Mouse (Mus musculus) lung, postnatal 0 days (tissue): ENCODE measurements around the gene Edrf1. TPM values are rescaled to one million over a fixed set of nuclear protein-coding genes. Genes with fewer than 3 reads are reported as not detected.

Source experiments
- ATAC-seq: fragments of 200-750 bp; cut with Nextera tagmentation; 2 replicates; pipeline ENCODE4 v1.8.0; 2017; ENCODE audit warnings: moderate library complexity
- DNase-seq: peaks from one replicate; pipeline ENCODE4 v3.0.0-alpha.2; 2016; ENCODE audit warnings: low spot score
- H3K27ac ChIP-seq: fragments of 300-500 bp; sonication (generic); 2 replicates; pipeline ENCODE4 v1.5.1; 2014; ENCODE audit warnings: antibody characterized with exemption, mild to moderate bottlenecking, low read length, mixed read lengths
- H3K27me3 ChIP-seq: fragments of 300-500 bp; sonication (generic); replicated peaks from 2 replicates; pipeline ENCODE4 v1.6.1; 2014; ENCODE audit warnings: low read length, mixed read lengths; ENCODE audit not compliant: insufficient read depth
- H3K36me3 ChIP-seq: fragments of 300-500 bp; sonication (generic); 2 replicates; pipeline ENCODE4 v1.6.1; 2014; ENCODE audit warnings: low read length, mixed read lengths; ENCODE audit not compliant: insufficient read depth
- H3K4me1 ChIP-seq: fragments of 300-500 bp; sonication (generic); 2 replicates; pipeline ENCODE4 v1.6.1; 2014; ENCODE audit warnings: antibody characterized with exemption, low read depth, low read length, mixed read lengths; ENCODE audit not compliant: insufficient read depth
- H3K4me2 ChIP-seq: fragments of 300-500 bp; sonication (generic); replicated peaks from 2 replicates; pipeline ENCODE4 v1.6.1; 2014; ENCODE audit warnings: low read depth, mild to moderate bottlenecking, low read length, moderate library complexity, mixed read lengths
- H3K4me3 ChIP-seq: fragments of 300-500 bp; sonication (generic); 2 replicates; pipeline ENCODE4 v1.5.1; 2014; ENCODE audit warnings: low read depth, low read length
- H3K9ac ChIP-seq: fragments of 300-500 bp; sonication (generic); replicated peaks from 2 replicates; pipeline ENCODE4 v1.6.1; 2014; ENCODE audit warnings: low read depth, mild to moderate bottlenecking
- H3K9me3 ChIP-seq: fragments of 300-500 bp; sonication (generic); 2 replicates; pipeline ENCODE4 v1.6.1; 2016; ENCODE audit warnings: low read length, mixed read lengths
- CTCF ChIP-seq: IDR thresholded peaks from 2 replicates; pipeline ENCODE4 v1.5.1; 2016; ENCODE audit warnings: antibody characterized with exemption, mild to moderate bottlenecking
- EP300 ChIP-seq: IDR thresholded peaks from 2 replicates; pipeline ENCODE4 v1.6.1; 2016; ENCODE audit warnings: antibody characterized with exemption, mild to moderate bottlenecking, control low read depth
- WGBS: fragments of 180-500 bp; shearing (Covaris S2); extraction: QIAGEN DNeasy Blood & Tissue Kit; methylation state at CpG from one replicate; pipeline ENCODE4 v1.1.7; 2014; 5-methylcytosine and 5-hydroxymethylcytosine counted together
- polyA plus RNA-seq: library from polyadenylated mRNA; unstranded; fragments of >200 nt; fragmentation: Nextera tagmentation; extraction: Ambion mirVana; gene quantifications from 2 replicates; pipeline ENCODE4 v1.2.1, GENCODE M21; 2015

The Edrf1 gene
- polyA plus RNA-seq, 1 experiment from 2014 or later = 10.0 TPM

DNA sequence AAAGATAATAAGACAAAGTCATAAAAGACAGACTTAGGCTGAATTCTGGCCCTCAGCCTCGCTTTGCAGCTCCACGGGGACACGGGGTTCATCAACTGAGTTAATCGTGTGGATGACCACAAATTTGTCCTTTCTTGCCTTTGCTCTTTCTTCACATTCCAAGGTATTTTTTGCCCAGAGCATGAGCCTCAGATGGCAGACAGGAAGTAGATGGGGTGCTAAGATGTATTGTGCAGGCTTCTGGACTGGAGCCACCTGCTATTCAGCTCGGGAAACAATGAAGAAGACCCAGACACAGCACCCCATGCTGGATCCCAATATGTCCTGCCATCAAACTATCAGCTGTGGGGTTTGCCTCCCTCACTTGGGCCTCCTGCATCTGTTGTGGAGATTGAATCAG is 30.0 kb upstream of the Edrf1 start:
- no peak overlapping the region for H3K27ac ChIP-seq

GRCm38 (mm10) chr7:133607883-133608575 is 29.3 kb upstream of the Edrf1 start:
- H3K9ac ChIP-seq = no peak overlapping the region
- H3K4me2 ChIP-seq = no peak overlapping the region
- TF ChIP-seq EP300 (no peak), CTCF (no peak)
- no peak overlapping the region for H3K27ac ChIP-seq
- ATAC-seq = no peak
- DNase-seq = no peak
- no peak overlapping the region for H3K4me3 ChIP-seq
- H3K36me3 ChIP-seq = no peaks in the 10 kb centered on the region
- H3K27me3 ChIP-seq = no peaks in the 10 kb centered on the region
- whole genome bisulfite sequencing = 82% methylated on average over 13 of the region's 13 CpGs
- H3K4me1 ChIP-seq = no peaks in the 10 kb centered on the region
- no peaks in the 10 kb centered on the region for H3K9me3 ChIP-seq

More for the DNA sequence above, 30.0 kb upstream of the Edrf1 start:
- DNase-seq (no peak), ATAC-seq (no peak)
- 63% methylated on average over 5 of the region's 5 CpGs for WGBS
- H3K9me3 ChIP-seq = no peaks in the 10 kb centered on the region
- H3K27me3 ChIP-seq = no peaks in the 10 kb centered on the region
- no peak overlapping the region for H3K9ac ChIP-seq
- H3K4me1 ChIP-seq = no peaks in the 10 kb centered on the region
- no peak overlapping the region for H3K4me3 ChIP-seq
- no peak overlapping the region for H3K4me2 ChIP-seq
- TF ChIP-seq EP300 (no peak), CTCF (no peak)
- H3K36me3 ChIP-seq = no peaks in the 10 kb centered on the region

DNA sequence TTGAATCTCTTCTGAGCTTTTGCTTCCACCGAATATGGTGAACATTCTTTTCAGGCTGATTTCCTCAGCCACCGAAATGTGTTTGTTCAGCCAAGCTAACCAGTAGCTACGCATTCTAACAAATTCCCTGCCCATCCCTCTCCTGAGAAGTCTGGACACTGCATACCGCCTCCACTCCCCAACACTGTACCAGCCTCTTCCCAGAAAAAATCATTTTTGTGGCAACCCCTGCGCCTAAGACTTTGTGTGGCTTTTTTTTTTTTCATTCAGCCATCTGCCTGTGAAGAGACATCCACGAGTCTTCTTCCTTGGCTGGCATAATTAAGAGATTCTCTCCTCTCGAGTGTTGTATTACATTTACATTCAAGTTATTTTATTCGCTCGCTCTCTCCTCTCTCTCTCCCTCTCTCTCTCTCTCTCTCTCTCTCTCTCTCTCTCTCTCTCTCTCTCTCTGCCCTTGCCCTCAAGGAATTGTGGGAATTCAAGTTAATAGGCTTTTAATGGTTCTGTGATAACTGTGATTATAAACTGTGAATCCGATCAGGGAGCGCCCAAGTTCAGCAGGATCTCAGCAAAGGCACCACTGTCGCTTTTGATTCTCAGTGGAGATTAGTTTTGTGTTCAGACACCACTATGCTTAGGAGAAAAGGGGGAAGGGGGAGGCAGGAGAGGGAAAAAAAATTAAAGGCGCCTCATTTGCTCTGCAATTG is 28.6 kb upstream of the Edrf1 start:
- Histone ChIP-seq H3K27ac (no peak overlapping the region), H3K9me3 (no peaks in the 10 kb centered on the region), H3K4me1 (no peaks in the 10 kb centered on the region), H3K4me3 (no peak overlapping the region), H3K9ac (no peak overlapping the region), H3K27me3 (no peaks in the 10 kb centered on the region), H3K36me3 (no peaks in the 10 kb centered on the region), H3K4me2 (no peak overlapping the region)
- ATAC-seq = no peak
- no peak for DNase-seq
- WGBS = 53% methylated on average over 13 of the region's 13 CpGs
- TF ChIP-seq CTCF = no peak
- TF ChIP-seq EP300 = no peak

DNA sequence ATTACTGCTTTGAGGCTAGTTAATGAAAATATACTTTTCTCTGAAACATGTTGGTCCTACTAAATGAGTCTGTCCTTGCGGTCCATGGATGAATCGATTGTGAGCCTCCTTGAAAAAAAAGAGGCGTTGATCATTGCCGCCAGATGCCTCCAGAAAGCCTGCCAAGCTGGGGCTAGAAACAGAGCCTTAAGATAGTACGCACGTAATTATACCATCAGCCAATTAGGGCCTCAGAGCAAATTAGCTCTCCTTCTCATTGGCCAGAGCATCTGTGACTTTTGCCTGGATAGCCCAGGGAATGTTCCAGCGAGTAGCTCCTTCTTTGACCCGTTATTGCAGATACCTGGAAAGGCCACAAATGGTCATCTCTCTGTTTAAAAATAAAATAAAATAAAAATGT is 27.8 kb upstream of the Edrf1 start:
- Histone ChIP-seq H3K4me3 (no peak overlapping the region), H3K4me1 (no peaks in the 10 kb centered on the region), H3K9me3 (no peaks in the 10 kb centered on the region), H3K4me2 (no peak overlapping the region), H3K9ac (no peak overlapping the region), H3K27me3 (no peaks in the 10 kb centered on the region), H3K36me3 (no peaks in the 10 kb centered on the region), H3K27ac (no peak overlapping the region)
- WGBS = 52% methylated on average over 8 of the region's 8 CpGs
- no peak for TF ChIP-seq CTCF
- TF ChIP-seq EP300 = no peak
- no peak for ATAC-seq
- peak; percentile 34 for DNase-seq

GRCm38 (mm10) chr7:133612981-133613380 is 24.4 kb upstream of the Edrf1 start:
- WGBS = 66% methylated on average over 2 of the region's 2 CpGs
- no peak for ATAC-seq
- no peak overlapping the region for H3K27ac ChIP-seq

DNA sequence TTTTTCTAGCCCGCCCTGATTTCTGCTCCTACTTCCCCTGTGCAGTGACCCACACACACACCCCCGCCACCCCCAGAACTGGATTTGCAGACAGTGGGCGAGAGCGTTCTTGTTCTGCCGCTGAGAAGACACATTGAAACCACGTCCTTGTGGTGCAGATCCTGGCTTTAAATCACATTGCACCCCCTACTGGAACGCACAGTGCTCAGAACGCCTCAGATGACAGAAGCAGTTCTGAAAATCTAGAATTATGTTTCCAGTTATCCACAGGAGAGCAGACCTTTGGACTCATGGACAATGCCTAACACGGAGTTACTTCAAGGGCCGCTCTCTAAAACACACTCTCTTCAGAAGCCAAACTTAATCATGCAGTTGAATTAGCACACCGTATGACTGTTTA is 16.6 kb upstream of the Edrf1 start:
- Histone ChIP-seq H3K4me1 (no peaks in the 10 kb centered on the region), H3K4me2 (0 out of 2 replicates have a peak overlapping the region, but pooled peaks have one; percentile 14), H3K27me3 (no peaks in the 10 kb centered on the region), H3K9me3 (no peaks in the 10 kb centered on the region), H3K4me3 (no peak overlapping the region), H3K27ac (no peak overlapping the region), H3K9ac (no peak overlapping the region), H3K36me3 (no peaks in the 10 kb centered on the region)
- 35% methylated on average over 11 of the region's 11 CpGs for WGBS
- peak; percentile 20 for DNase-seq
- no peak for ATAC-seq
- TF ChIP-seq EP300 (no peak), CTCF (peak; percentile 71)

More at GRCm38 (mm10) chr7:133612981-133613380, 24.4 kb upstream of the Edrf1 start:
- H3K27me3 ChIP-seq = no peaks in the 10 kb centered on the region
- no peak for TF ChIP-seq CTCF
- TF ChIP-seq EP300 = no peak
- no peaks in the 10 kb centered on the region for H3K4me1 ChIP-seq
- no peak overlapping the region for H3K9ac ChIP-seq
- no peaks in the 10 kb centered on the region for H3K36me3 ChIP-seq
- DNase-seq = no peak
- H3K4me2 ChIP-seq = no peak overlapping the region
- H3K4me3 ChIP-seq = no peak overlapping the region
- no peaks in the 10 kb centered on the region for H3K9me3 ChIP-seq
